Mouse (Mus musculus) left cerebral cortex, postnatal 36 days (tissue): ENCODE data around the gene Tmem206. TPM values are rescaled to one million over a fixed set of nuclear protein-coding genes. Genes with fewer than 3 reads are reported as not detected.

Experiments
- DNase-seq, 2 experiments: peaks; one replicate each; pipeline ENCODE4 v3.0.0; 2021 to 2022; ENCODE audit warnings: low spot score in 2 of 2, mixed read lengths in 1 of 2
- intact Hi-C: fragments of 180-260 bp; cut with DNase I; formaldehyde crosslinking; loops from one replicate; pipeline ENCODE4 v1.15.1; 2025
- total RNA-seq, 2 experiments: library from RNA; stranded (reverse); gene quantifications; 2 replicates each; pipeline ENCODE4 v1.2.3; 2021

The Tmem206 gene
- total RNA-seq, 2 experiments from 2014 or later = 8.2 to 8.7 TPM

DNA sequence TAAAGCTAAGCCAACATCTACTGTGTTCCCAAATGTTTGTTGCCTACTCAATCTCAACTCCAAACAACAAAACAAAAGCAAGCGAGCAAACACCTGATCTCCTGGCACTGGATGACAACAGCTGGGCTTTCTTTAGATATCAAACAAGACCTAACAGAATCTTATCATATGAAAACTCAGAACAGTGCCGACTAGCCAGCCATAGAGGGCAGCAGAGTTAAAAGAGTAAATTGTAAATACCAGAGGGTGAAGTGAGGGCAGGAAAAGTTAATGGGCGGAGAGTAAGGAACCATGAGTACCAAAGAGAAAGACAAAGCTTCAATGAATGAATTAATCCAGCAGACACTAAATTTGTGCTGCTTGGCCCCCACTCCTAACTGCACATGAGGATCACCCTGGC, 65.6 kb downstream of the Tmem206 start:
- intact Hi-C loops = loop anchor here (2.0 to 10.0 kb wide), 2 partner anchors 77 to 171 kb away; partner anchors contain the start of gene Nenf
- DNase-seq = peak in 1 of 2 experiments; percentile 37

DNA sequence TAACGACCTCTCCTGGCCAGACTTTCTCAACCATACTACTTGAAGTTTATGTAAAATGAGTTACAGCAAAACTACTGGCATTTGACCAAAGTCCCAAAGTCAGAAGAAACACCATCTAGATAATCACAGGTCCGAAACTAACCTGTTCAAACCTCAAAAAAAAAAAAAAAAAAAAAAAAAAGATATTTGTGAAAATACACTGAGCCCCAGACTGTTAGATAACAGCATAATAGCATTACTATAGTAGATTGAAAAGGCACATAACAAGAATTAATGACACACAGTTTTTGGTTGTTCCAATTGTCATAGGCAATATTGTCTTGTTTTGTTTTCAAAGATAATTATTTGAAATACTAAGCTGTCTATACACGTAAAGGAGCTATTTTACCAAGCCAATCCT, 67.8 kb downstream of the Tmem206 start:
- no peak for DNase-seq
- intact Hi-C loops = loop anchor here (10.0 kb wide), 1 partner anchor 79 kb away; the partner anchor contains the start of gene Nenf

DNA sequence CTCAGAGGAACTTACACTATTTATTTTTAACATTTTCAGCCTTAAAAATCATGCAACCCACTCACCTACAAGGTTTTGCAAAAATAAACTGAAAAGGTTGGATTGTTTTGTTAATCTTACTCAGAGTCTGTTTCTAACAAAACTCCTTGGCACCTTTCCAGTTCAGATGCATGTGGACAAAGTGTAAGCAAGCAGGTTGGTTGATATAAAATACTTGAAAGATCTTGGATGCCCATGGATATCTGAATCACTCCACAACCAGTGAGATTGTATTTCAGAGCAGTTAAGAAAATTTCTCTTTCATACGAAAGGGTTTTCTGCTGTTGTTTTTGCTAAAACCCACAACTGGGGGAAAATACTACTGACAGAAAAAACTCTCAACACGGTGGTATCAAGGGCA, 68.4 kb downstream of the Tmem206 start:
- intact Hi-C loops = loop anchor here (10.0 kb wide), 1 partner anchor 79 kb away; the partner anchor contains the start of gene Nenf
- no peak for DNase-seq

DNA sequence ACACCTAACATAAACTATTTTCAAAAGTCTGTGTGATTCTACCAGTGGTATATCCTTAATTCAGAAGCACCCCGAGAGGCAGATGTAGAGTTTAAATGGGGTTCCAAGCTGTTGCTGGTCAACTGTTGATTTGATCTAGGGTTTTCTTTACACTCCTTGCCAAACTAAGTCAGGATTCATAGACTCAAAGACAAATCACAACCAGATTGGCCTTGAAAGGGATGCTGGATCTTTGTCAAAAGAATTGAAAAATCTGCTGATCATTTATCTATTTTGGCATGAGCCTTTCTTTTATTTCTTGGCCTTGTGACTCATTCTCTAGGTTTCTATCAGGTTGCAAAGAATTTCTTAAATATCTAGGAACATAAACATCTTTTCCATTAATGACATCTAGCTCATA, 69.5 kb downstream of the Tmem206 start:
- intact Hi-C loops = loop anchor here (5.0 to 10.0 kb wide), 2 partner anchors 80 to 327 kb away; partner anchors contain the start of gene Nenf
- DNase-seq = no peak

DNA sequence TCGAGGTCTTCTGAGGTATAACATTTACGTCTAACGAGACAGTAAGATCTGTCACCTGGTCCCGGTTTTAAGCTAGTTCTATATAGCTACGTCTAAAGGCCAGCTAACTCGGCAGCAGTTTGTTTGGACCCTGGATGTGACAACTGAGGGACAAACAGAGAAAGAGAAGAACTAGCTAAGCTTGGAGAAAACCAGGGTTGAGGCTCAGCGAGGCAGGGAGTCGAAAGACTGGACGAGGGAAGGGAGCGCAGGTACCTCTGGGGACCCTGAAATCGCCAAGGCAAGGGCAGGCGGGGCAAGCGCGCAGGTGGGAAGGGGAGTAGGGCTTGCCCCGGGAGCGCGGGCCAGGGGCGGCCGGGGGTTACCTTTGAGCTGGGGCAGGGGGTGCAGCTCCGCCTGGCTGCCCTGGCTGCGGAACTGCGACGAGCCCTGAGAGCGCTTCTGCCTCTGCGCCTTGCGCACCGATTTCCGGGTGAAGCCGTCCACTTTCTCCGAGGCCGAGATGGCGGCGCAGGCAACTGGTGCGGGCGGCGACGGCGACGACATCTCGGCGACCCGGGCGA, 70.2 kb downstream of the Tmem206 start:
- intact Hi-C loops = loop anchor here (1.0 to 10.0 kb wide), 3 partner anchors 81 to 326 kb away; partner anchors contain the start of gene Nenf
- peak; percentile 57 to 70 for DNase-seq

DNA sequence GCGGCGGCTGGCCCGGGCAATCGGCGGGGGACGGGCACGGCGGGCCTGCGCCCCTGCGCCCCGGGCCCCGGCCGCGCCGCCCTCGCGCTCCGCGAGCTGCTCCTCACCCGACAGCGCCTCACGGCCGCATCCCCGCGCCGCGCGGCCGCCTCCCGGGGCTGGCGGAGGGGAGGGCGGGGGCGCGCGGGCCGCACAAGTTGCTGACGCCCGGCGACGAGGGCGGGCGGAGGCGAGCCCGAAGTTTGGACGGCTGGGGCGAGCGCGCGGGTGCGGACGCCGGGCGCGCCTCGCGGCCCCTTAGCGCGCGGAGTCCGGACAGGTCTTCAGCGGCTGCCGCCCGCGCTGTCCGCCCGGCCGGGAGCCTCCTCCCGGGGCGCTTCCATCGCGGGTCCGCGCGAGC, 70.7 kb downstream of the Tmem206 start:
- no peak for DNase-seq

DNA sequence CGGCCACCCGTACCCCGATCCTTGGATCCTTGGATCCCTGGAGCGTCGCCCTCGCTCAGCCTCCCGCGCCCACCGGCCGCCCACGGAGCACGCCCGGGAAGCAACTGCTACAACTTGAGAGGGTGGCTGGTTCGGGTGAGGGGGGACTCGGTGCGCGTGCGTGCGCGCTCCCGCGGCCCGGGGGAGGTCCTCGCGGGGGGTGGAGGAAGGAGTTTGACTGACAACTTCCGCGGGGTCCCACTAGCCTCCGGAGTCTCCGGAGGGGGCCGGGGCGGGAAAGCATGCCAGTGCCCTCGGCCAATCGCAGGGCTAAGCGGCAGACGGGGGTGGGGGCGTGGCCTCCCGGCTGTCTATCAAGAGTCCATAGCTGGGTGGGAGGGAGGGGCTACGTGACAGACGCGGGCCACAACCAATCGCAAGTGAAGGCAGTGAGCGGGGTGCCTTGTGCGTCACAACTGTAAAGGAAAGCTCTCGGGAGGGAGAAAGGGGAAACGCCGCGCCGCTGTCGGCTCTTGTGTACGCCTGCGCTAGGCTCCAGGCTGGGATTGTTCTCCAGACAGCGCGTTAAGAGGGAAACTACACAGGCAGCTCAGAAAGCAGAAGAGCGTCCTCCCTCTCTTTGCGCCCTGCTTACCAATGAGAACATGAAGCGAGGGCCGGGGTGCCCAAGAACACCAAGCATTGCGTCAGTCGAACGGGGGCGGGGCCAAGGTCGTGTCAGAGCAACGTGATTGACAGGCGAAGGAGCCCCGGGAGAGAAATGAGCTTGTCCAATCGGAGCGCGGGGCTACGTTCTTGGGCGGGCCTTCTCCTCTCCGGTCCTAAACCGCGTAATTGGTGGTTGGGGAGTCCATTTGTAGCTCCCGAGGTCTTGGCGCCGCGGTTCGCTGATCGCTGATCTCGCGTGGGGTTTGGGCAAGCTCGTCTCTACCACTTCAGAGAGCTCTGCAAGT, 71.5 kb downstream of the Tmem206 start:
- intact Hi-C loops = loop anchor here (1.0 to 10.0 kb wide), 4 partner anchors 73 to 325 kb away; partner anchors contain the start of gene Nenf
- DNase-seq = peak; percentile 98 to 99

More for the DNA sequence above, 70.7 kb downstream of the Tmem206 start:
- intact Hi-C loops = loop anchor here (1.0 to 10.0 kb wide), 3 partner anchors 82 to 326 kb away; partner anchors contain the start of gene Nenf

Other genes with a start within 250 kb of the Tmem206 start
- 1 to 10 TPM in 1 of 2 experiments, under 1 TPM in 1; 1.00 to 2.2 TPM for gene Batf3, start 228.1 kb upstream of the Tmem206 start, total RNA-seq
- gene Fam71a, start 161.1 kb upstream of the Tmem206 start, total RNA-seq = not detected
- 1 to 10 TPM in 1 of 2 experiments, under 1 TPM in 1; 0.68 to 1.2 TPM for gene Atf3, start 107.9 kb upstream of the Tmem206 start, total RNA-seq
- 10 to 100 TPM; 66.1 to 76.7 TPM for gene Nenf, start 7.7 kb upstream of the Tmem206 start, total RNA-seq
- 10 to 100 TPM; 89.0 to 95.7 TPM for gene Ppp2r5a, start 77.4 kb downstream of the Tmem206 start, total RNA-seq
- 1 to 10 TPM; 6.3 to 7.6 TPM for gene Dtl, start 249.6 kb downstream of the Tmem206 start, total RNA-seq
- 10 to 100 TPM; 32.6 to 40.9 TPM for gene Ints7, start 249.7 kb downstream of the Tmem206 start, total RNA-seq